Mouse (Mus musculus) midbrain, embryonic 11.5 days (tissue): Measurements from ENCODE around the gene Mrgpra6. TPM values are rescaled to one million over a fixed set of nuclear protein-coding genes. Genes with fewer than 3 reads are reported as not detected.

Experiments
- ATAC-seq: fragments of 200-750 bp; cut with Nextera tagmentation; 2 replicates; pipeline ENCODE4 v1.8.0; 2017; ENCODE audit warnings: moderate TSS enrichment, moderate library complexity; ENCODE audit not compliant: low FRiP score
- DNase-seq: peaks from one replicate; pipeline ENCODE4 v3.0.0; 2015; ENCODE audit warnings: low spot score; ENCODE audit errors: missing footprints
- H3K27ac ChIP-seq: fragments of 300-500 bp; sonication (generic); 2 replicates; pipeline ENCODE4 v1.5.1; 2014; ENCODE audit warnings: low read depth, low read length
- H3K27me3 ChIP-seq: fragments of 300-500 bp; sonication (generic); 2 replicates; pipeline ENCODE4 v1.6.1; 2014; ENCODE audit warnings: mild to moderate bottlenecking, low read length, moderate library complexity, mixed read lengths; ENCODE audit not compliant: control insufficient read depth, insufficient read depth
- H3K36me3 ChIP-seq: fragments of 300-500 bp; sonication (generic); 2 replicates; pipeline ENCODE4 v1.6.1; 2014; ENCODE audit warnings: mild to moderate bottlenecking, low read length, moderate library complexity, mixed read lengths; ENCODE audit not compliant: control insufficient read depth, insufficient read depth
- H3K4me1 ChIP-seq: fragments of 300-500 bp; sonication (generic); 2 replicates; pipeline ENCODE4 v1.6.1; 2014; ENCODE audit warnings: low read length; ENCODE audit not compliant: control insufficient read depth, insufficient read depth
- H3K4me2 ChIP-seq: fragments of 300-500 bp; sonication (generic); 2 replicates; pipeline ENCODE4 v1.6.1; 2014; ENCODE audit warnings: mild to moderate bottlenecking, moderate library complexity
- H3K4me3 ChIP-seq: fragments of 300-500 bp; sonication (generic); 2 replicates; pipeline ENCODE4 v1.5.1; 2014; ENCODE audit warnings: low read depth, low read length
- H3K9ac ChIP-seq: fragments of 300-500 bp; sonication (generic); 2 replicates; pipeline ENCODE4 v1.6.1; 2014; ENCODE audit warnings: low read length
- H3K9me3 ChIP-seq: fragments of 300-500 bp; sonication (generic); 2 replicates; pipeline ENCODE4 v1.6.1; 2016; ENCODE audit warnings: low read length; ENCODE audit not compliant: control insufficient read depth
- WGBS: fragments of 180-500 bp; shearing (Covaris S2); extraction: QIAGEN DNeasy Blood & Tissue Kit; methylation state at CpG from one replicate; pipeline ENCODE4 v1.1.7; 2014; 5-methylcytosine and 5-hydroxymethylcytosine counted together
- polyA plus RNA-seq: library from polyadenylated mRNA; unstranded; fragments of >200 nt; fragmentation: Nextera tagmentation; extraction: Ambion mirVana; gene quantifications from 2 replicates; pipeline ENCODE4 v1.2.1, GENCODE M21; 2014

Gene Mrgpra6
- polyA plus RNA-seq, 1 experiment from 2014 or later = not detected

- ATAC-seq (no peak), DNase-seq (no peak)
- H3K36me3 ChIP-seq = no peaks in the 10 kb centered on the region
- H3K4me1 ChIP-seq = no peaks in the 10 kb centered on the region
- 89% methylated on average over 4 of the region's 4 CpGs for WGBS
- no peak overlapping the region for H3K4me3 ChIP-seq
- no peak overlapping the region for H3K9ac ChIP-seq
- H3K27ac ChIP-seq = no peak overlapping the region
- no peak overlapping the region for H3K4me2 ChIP-seq
- H3K27me3 ChIP-seq = no peaks in the 10 kb centered on the region
- no peaks in the 10 kb centered on the region for H3K9me3 ChIP-seq
Measured at GRCm38 (mm10) chr7:47155396-47155795, 49.3 kb downstream of the Mrgpra6 start.

- WGBS = 16% methylated on average over 11 of the region's 11 CpGs
- DNase-seq = peak; percentile 93
- ATAC-seq = peak; percentile 42; the same call in 1 of the 2 replicates
Measured at GRCm38 (mm10) chr7:47150420-47151061, 54.2 kb downstream of the Mrgpra6 start.

DNA sequence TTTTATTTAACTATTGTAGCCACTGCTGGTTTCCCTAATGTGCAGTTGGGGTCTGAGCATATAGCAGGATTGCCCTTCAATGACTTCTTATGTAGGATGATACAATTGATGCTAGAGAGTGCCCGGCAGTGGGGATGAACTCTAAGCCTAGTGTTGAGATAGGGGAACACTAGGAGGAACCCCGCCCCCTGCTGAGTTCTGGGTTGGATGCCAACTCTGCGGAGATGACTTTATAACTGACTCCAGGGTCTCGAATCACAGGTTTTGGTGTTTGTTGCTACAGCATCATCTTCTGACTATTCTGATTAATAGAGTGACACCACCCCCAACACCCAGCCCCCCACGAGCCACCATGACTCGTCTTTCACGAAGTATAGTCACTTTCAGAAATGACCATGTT, 56.4 kb downstream of the Mrgpra6 start:
- no peaks in the 10 kb centered on the region for H3K4me1 ChIP-seq
- no peaks in the 10 kb centered on the region for H3K27me3 ChIP-seq
- DNase-seq (no peak), ATAC-seq (no peak)
- H3K9me3 ChIP-seq = no peaks in the 10 kb centered on the region
- H3K4me2 ChIP-seq = no peak overlapping the region
- H3K36me3 ChIP-seq = no peaks in the 10 kb centered on the region
- no peak overlapping the region for H3K9ac ChIP-seq
- H3K27ac ChIP-seq = no peak overlapping the region
- WGBS = 84% methylated on average over 7 of the region's 7 CpGs
- no peak overlapping the region for H3K4me3 ChIP-seq

More at GRCm38 (mm10) chr7:47150420-47151061, 54.2 kb downstream of the Mrgpra6 start:
- H3K27ac ChIP-seq = no peak overlapping the region
- no peak overlapping the region for H3K4me2 ChIP-seq
- no peak overlapping the region for H3K9ac ChIP-seq
- no peaks in the 10 kb centered on the region for H3K36me3 ChIP-seq
- no peaks in the 10 kb centered on the region for H3K27me3 ChIP-seq
- no peaks in the 10 kb centered on the region for H3K4me1 ChIP-seq
- H3K4me3 ChIP-seq = no peak overlapping the region
- H3K9me3 ChIP-seq = no peaks in the 10 kb centered on the region

DNA sequence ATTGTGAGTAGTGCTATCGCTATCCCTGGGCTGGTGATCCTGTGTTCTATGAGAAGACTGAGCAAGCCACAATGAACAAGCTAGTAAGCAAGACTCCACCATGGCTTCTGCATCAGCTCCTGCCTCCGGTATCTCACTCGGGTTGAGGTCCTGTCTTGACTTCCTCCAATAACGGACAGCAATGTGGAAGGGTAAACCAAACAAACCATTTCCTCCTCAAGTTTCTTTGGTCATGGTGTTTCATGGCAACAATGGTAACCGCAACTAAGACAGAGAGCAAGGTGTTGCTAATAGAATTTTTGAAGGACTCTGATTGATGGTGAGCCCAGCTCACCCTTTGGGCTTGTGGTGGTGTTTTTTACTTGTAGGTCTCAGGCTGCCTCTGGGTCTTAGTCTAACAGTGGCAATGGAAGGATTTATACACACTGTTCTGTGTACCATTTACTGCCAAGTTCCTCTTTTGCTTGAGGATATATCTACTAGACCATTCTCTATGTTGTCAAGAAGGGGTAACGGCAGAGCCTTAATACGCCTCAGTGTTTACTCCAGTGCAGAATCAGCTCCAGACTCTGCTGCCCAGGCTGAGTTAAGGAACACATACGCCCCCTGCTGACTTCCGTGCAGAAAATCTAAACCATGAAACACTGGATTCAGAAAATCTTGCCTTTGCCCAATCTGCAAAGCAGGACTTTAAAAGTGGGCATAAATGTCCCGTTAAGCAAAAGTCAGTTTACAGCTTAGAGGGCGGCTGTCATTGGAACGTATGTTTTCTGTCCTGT, 58.5 kb downstream of the Mrgpra6 start:
- H3K27me3 ChIP-seq = no peaks in the 10 kb centered on the region
- WGBS = 64% methylated on average over 12 of the region's 12 CpGs
- no peak overlapping the region for H3K9ac ChIP-seq
- H3K36me3 ChIP-seq = no peaks in the 10 kb centered on the region
- H3K9me3 ChIP-seq = no peaks in the 10 kb centered on the region
- H3K4me3 ChIP-seq = no peak overlapping the region
- no peak overlapping the region for H3K4me2 ChIP-seq
- DNase-seq = peak; percentile 84
- no peak for ATAC-seq
- no peak overlapping the region for H3K27ac ChIP-seq
- no peaks in the 10 kb centered on the region for H3K4me1 ChIP-seq

- no peaks in the 10 kb centered on the region for H3K4me1 ChIP-seq
- DNase-seq (no peak), ATAC-seq (no peak)
- H3K9ac ChIP-seq = no peak overlapping the region
- no peak overlapping the region for H3K4me2 ChIP-seq
- no peaks in the 10 kb centered on the region for H3K27me3 ChIP-seq
- no peak overlapping the region for H3K27ac ChIP-seq
- no peak overlapping the region for H3K4me3 ChIP-seq
- 44% methylated on average over 6 of the region's 6 CpGs for WGBS
- no peaks in the 10 kb centered on the region for H3K36me3 ChIP-seq
- H3K9me3 ChIP-seq = no peaks in the 10 kb centered on the region
Measured at GRCm38 (mm10) chr7:47144299-47144698, 60.4 kb downstream of the Mrgpra6 start.

DNA sequence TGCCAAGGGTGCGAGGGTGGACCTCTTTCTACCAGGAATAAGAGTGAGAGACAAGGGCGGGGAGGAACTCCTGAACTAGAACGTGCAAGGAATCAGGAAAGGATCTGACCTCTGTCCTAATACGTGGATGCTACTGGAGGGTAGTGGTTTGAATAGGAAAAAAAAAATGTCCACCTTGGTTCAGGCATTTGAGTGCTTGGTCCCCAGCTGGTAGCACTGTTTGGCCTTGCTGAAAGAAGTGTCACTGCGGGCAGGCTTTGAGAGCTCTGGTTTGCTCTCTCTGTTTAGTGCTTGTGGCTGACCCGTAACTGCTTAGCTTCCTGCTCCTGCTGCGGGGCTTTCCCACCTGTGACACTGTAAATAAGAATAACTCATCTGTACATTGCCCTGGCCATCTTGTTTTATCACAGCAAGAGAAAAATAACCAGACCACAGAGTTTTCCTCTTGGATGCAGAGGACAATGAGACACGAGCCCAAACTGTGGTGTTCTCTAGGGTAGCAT, 64.8 kb downstream of the Mrgpra6 start:
- no peak overlapping the region for H3K27ac ChIP-seq
- no peaks in the 10 kb centered on the region for H3K9me3 ChIP-seq
- no peaks in the 10 kb centered on the region; the same call in 1 of the 2 replicates for H3K27me3 ChIP-seq
- no peak overlapping the region for H3K4me3 ChIP-seq
- no peaks in the 10 kb centered on the region for H3K36me3 ChIP-seq
- H3K9ac ChIP-seq = no peak overlapping the region
- no peak overlapping the region for H3K4me2 ChIP-seq
- 79% methylated on average over 8 of the region's 8 CpGs for WGBS
- no peak for DNase-seq
- no peaks in the 10 kb centered on the region for H3K4me1 ChIP-seq
- ATAC-seq = no peak

Other genes starting within 250 kb of the Mrgpra6 start
- gene Uevld, start 246.4 kb downstream of the Mrgpra6 start, polyA plus RNA-seq = 14.3 and 14.8 TPM in 2 replicates
- not detected in 2 replicates for gene Gm9999, start 221.3 kb downstream of the Mrgpra6 start, polyA plus RNA-seq
- gene Spty2d1, start 196.5 kb downstream of the Mrgpra6 start, polyA plus RNA-seq = 12.5 and 13.3 TPM in 2 replicates
- 9.7 and 10.0 TPM in 2 replicates for gene Tmem86a, start 154.3 kb downstream of the Mrgpra6 start, polyA plus RNA-seq
- gene Ptpn5, start 71.2 kb downstream of the Mrgpra6 start, polyA plus RNA-seq = 17.5 and 18.5 TPM in 2 replicates
- not detected in 2 replicates for gene Mrgpra9, start 47.9 kb upstream of the Mrgpra6 start, polyA plus RNA-seq
- not detected in 2 replicates for gene Mrgpra1, start 149.3 kb upstream of the Mrgpra6 start, polyA plus RNA-seq
- gene Mrgpra2a, start 247.2 kb upstream of the Mrgpra6 start, polyA plus RNA-seq = not detected in 2 replicates